Mouse (Mus musculus): ENCODE data around the gene Cyb5d2. TPM values are rescaled to one million over a fixed set of nuclear protein-coding genes. Genes with fewer than 3 reads are reported as not detected.
"Not testable (repeated sequence)": the region's sequence is repeated elsewhere in the genome, so short reads cannot be mapped to it uniquely, and the experiment has no call there.

Cyb5d2 gene
- polyA plus RNA-seq, 1 experiment from 2014 or later, result 6.7 TPM

DNA sequence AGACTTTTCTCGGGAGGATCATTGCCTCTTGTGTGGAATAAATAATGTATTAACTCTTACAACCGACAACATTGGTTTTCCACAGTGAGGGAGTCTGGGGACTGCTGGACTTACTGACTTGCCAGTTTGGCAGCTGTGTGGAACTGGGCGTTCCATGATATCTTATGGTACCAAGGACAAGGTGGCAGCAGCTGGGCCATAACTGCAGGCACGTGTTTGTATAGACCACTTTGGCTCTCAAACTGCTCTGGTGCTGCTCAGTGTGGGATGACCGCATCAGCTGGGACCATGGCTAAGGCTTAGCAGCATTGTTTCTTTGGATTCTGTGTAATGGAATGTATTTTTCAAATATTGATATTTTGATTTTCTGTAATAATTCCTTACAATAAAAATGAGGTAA is 25.1 kb downstream of the Cyb5d2 start:
- Histone ChIP-seq H3K4me1 (no peaks in the 10 kb centered on the region), H3K27ac (no peak overlapping the region), H3K9ac (no peak overlapping the region), H3K9me3 (no peaks in the 10 kb centered on the region), H3K36me3 (peaks cover 37% of the 10 kb centered on the region), H3K4me3 (no peak overlapping the region), H3K27me3 (no peaks in the 10 kb centered on the region), H3K4me2 (replicated peaks) (no peak overlapping the region)
- ATAC-seq (ENCODE audit: low FRiP score, low read depth), result no peak
- 82% methylated on average over 5 of the region's 5 CpGs for WGBS

DNA sequence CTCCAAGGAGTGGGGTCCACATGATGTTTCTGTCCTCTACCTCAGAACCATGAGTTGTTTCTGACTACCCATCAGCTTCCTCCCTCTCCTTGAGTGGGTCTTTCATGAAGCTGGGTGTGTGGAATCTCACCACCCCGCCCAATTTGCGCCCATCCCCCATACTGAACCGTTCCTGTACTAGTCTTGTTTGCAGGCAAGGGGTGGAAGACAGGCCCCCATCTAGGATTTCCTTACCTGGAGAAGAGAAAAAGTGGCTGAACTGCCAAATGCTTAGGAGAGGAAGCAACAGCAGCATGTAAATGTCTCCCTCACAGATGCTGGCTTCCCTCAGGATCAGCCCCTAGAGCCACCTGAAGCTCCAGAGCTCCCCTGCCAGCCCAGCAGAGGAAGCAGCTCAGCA is 25.6 kb downstream of the Cyb5d2 start:
- Histone ChIP-seq H3K4me2 (replicated peaks) (no peak overlapping the region), H3K27ac (no peak overlapping the region), H3K27me3 (no peaks in the 10 kb centered on the region), H3K4me1 (no peaks in the 10 kb centered on the region), H3K36me3 (peaks cover 37% of the 10 kb centered on the region), H3K9me3 (no peaks in the 10 kb centered on the region), H3K4me3 (no peak overlapping the region), H3K9ac (no peak overlapping the region)
- no peak for ATAC-seq (ENCODE audit: low FRiP score, low read depth)
- WGBS, result 86% methylated on average over 3 of the region's 3 CpGs

DNA sequence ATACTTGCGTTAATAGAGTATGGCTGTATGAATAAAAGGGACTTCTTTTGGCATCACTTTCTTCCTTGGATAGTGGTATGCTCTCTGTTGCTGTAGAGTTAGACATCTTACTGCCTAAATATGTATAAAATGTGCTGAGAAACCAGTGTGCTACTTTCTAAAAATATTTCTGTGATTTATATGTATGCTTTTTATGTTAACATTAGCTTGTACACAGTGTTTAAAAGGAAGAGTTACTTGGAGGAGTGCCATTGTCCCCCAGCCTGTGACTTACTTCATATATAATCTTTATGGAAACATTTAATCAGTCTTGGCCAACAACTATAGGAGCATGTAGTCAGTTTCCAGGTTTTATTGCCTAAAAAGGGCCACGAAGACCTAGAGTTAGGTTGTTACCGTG is 26.9 kb downstream of the Cyb5d2 start:
- WGBS, result 91% methylated on average over 3 of the region's 3 CpGs
- H3K4me1 ChIP-seq, result no peaks in the 10 kb centered on the region
- no peaks in the 10 kb centered on the region for H3K27me3 ChIP-seq
- no peak overlapping the region for H3K4me3 ChIP-seq
- H3K36me3 ChIP-seq, result peaks cover 45% of the 10 kb centered on the region
- H3K9ac ChIP-seq, result no peak overlapping the region
- no peak overlapping the region for H3K4me2 ChIP-seq (replicated peaks)
- H3K9me3 ChIP-seq, result no peaks in the 10 kb centered on the region
- no peak for ATAC-seq (ENCODE audit: low FRiP score, low read depth)
- no peak overlapping the region for H3K27ac ChIP-seq

DNA sequence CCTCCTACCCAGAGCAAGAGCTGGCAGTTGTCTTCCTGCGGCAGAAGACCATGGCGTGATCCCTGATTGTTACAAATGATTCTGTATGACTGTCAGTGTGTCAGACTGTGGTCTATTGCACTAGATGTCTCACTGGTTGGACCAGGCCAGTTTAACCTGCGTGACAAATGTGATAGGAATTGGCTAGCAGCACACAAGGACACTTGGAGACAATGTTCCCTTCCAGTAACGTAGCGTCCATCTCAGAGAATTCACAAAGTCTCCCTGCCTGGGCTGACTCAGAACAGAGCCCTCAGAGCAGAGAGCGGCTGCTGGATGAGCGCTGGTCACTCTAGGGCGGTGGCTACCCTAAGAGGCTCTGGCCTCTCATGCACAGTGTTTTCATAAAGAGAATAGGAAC is 28.2 kb downstream of the Cyb5d2 start:
- peaks cover 58% of the 10 kb centered on the region for H3K36me3 ChIP-seq
- H3K9ac ChIP-seq, result no peak overlapping the region
- H3K9me3 ChIP-seq, result no peaks in the 10 kb centered on the region
- no peak overlapping the region for H3K4me3 ChIP-seq
- H3K4me1 ChIP-seq, result no peaks in the 10 kb centered on the region
- no peaks in the 10 kb centered on the region for H3K27me3 ChIP-seq
- no peak overlapping the region for H3K27ac ChIP-seq
- WGBS, result 94% methylated on average over 8 of the region's 8 CpGs
- ATAC-seq (ENCODE audit: low FRiP score, low read depth), result no peak
- no peak overlapping the region for H3K4me2 ChIP-seq (replicated peaks)

DNA sequence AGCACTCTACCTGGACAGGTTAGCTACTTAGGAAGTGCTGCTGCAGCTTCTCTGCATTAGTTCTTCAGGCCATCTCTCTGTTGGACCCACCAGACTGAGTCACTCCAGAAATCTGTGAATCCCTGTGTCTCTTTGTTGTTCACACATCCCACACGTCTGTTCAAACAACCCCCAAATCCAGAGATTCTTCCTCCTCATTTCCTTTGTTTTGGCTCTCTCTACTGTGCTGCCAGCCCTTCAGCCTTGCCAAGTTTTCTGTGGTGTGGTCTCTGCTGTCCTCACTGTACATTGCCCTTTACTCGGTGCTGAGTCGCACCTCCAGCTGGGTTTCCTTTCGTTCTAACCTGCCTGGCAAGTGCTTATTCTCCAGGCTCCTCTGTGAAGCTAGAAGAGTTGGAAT is 31.7 kb downstream of the Cyb5d2 start:
- H3K4me1 ChIP-seq, result no peaks in the 10 kb centered on the region
- H3K27me3 ChIP-seq, result no peaks in the 10 kb centered on the region
- H3K9me3 ChIP-seq, result no peaks in the 10 kb centered on the region
- 84% methylated on average over 4 of the region's 4 CpGs for WGBS
- no peak overlapping the region for H3K9ac ChIP-seq
- no peak overlapping the region for H3K4me3 ChIP-seq
- ATAC-seq (ENCODE audit: low FRiP score, low read depth), result no peak
- peaks cover 78% of the 10 kb centered on the region for H3K36me3 ChIP-seq
- H3K4me2 ChIP-seq (replicated peaks), result no peak overlapping the region
- no peak overlapping the region for H3K27ac ChIP-seq

DNA sequence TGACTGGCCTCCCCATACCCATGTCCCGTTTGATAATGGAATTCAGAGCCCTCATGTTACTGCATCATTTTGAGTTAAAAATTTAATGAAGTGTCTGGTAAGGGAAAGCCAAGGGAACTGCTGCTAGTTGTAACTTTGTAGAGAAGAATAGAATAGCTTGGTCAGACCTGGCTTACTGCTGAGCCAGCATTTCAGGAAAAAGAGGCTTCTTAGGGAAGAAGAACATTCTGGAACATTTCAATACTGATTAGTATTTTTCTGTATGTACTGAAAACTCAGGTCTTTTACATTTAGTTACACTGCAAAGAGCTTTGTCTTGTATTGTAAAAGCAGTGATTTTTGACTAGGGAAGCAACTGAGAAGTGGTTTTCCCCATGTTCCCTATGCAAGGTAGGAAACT is 35.2 kb downstream of the Cyb5d2 start:
- no peak overlapping the region for H3K27ac ChIP-seq
- no peaks in the 10 kb centered on the region for H3K9me3 ChIP-seq
- no peaks in the 10 kb centered on the region for H3K27me3 ChIP-seq
- H3K9ac ChIP-seq, result no peak overlapping the region
- peaks cover 87% of the 10 kb centered on the region for H3K36me3 ChIP-seq
- H3K4me1 ChIP-seq, result no peaks in the 10 kb centered on the region
- H3K4me2 ChIP-seq (replicated peaks), result no peak overlapping the region
- H3K4me3 ChIP-seq, result no peak overlapping the region
- no peak for ATAC-seq (ENCODE audit: low FRiP score, low read depth)
- 92% methylated on average over 1 of the region's 1 CpGs for WGBS

DNA sequence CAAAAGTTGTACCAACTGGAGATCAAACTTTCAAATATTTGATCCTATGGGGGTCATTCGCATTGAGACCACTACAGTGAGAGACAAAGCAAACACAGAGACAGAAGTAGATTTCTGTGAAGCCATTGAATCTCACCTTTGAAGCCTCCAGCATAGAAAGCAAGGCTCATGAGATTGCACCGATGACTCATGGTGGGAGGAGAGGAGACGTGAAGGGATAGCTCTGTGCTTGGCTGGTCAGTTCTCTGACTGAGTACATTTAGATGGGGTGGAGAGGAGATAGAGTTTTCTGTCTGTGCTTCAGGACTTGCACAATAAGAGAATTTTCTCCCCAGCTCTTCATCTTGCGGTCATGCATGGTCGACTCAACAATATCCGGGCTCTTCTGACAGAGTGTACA is 36.4 kb downstream of the Cyb5d2 start:
- Histone ChIP-seq H3K9me3 (no peaks in the 10 kb centered on the region), H3K9ac (no peak overlapping the region), H3K36me3 (peaks cover 95% of the 10 kb centered on the region), H3K4me3 (no peak overlapping the region), H3K27ac (no peak overlapping the region), H3K27me3 (no peaks in the 10 kb centered on the region), H3K4me2 (replicated peaks) (no peak overlapping the region), H3K4me1 (no peaks in the 10 kb centered on the region)
- 95% methylated on average over 6 of the region's 6 CpGs for WGBS
- ATAC-seq (ENCODE audit: low FRiP score, low read depth), result no peak

DNA sequence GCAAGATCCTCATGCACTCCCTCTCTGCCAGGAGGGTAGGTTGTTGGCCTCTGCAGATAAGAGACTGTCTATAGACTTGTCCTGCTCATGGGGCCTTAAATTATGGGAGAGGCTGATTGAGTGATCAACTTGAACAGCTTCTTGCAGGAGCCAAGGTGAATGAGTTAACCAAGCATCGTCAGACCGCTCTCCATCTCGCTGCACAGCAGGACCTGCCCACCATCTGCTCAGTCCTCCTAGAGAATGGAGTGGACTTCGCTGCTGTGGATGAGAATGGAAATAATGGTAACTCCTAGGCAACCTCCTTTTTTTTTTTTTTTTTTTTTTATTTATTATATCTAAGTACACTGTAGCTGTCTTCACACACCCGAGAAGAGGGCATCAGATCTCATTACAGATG is 37.6 kb downstream of the Cyb5d2 start:
- Histone ChIP-seq H3K4me3 (no peak overlapping the region), H3K27me3 (no peaks in the 10 kb centered on the region), H3K9me3 (no peaks in the 10 kb centered on the region), H3K9ac (no peak overlapping the region), H3K36me3 (peaks cover 95% of the 10 kb centered on the region), H3K4me1 (no peaks in the 10 kb centered on the region), H3K4me2 (replicated peaks) (no peak overlapping the region), H3K27ac (no peak overlapping the region)
- no peak for ATAC-seq (ENCODE audit: low FRiP score, low read depth)
- 93% methylated on average over 5 of the region's 5 CpGs for WGBS

DNA sequence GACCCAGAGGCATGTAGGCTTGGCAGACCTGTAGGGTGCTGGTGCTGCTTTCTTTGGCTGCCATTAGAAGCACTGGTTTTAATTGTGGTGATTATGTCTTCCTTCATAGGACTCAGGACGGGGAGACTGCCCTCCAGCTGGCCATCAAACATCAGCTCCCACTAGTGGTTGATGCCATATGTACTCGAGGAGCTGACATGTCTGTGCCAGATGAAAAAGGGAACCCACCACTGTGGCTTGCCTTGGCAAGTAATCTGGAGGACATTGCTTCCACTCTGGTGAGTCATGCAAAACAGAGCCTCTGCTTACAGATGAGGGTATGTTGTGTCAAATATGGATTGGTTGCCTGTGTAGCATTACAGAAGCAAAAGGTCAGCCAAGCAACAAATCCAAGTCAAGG is 44.0 kb downstream of the Cyb5d2 start:
- no peak overlapping the region for H3K27ac ChIP-seq
- H3K36me3 ChIP-seq, result peaks cover 92% of the 10 kb centered on the region
- 31% methylated on average over 2 of the region's 2 CpGs for WGBS
- H3K4me2 ChIP-seq (replicated peaks), result no peak overlapping the region
- no peak for ATAC-seq (ENCODE audit: low FRiP score, low read depth)
- no peaks in the 10 kb centered on the region for H3K9me3 ChIP-seq
- H3K4me1 ChIP-seq, result no peaks in the 10 kb centered on the region
- H3K27me3 ChIP-seq, result no peaks in the 10 kb centered on the region
- H3K4me3 ChIP-seq, result no peak overlapping the region
- no peak overlapping the region for H3K9ac ChIP-seq

DNA sequence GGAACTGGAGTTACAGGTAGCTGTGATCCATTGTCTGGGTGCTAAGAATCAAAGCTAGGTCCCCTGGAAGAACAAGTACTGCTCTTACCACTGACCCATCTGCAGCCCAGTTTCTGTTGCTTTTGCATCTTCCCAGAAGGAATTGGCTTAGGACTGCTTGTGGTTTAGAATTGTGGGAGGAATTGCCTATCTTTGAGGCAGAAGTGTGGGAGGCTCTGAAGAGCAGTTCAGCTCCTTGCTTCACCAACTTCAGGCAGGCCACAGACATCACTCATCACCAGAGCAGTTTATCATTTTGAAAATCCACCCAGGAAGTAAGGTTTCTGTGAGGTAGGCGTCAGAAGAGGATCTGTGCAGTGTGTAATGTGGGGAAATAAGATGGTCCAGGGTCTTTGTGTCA is 56.9 kb downstream of the Cyb5d2 start:
- Histone ChIP-seq H3K9ac (no peak overlapping the region), H3K36me3 (peaks cover 73% of the 10 kb centered on the region), H3K4me1 (no peaks in the 10 kb centered on the region), H3K4me3 (no peak overlapping the region), H3K27ac (no peak overlapping the region), H3K27me3 (no peaks in the 10 kb centered on the region), H3K4me2 (replicated peaks) (no peak overlapping the region), H3K9me3 (no peaks in the 10 kb centered on the region)
- WGBS, result 86% methylated on average over 1 of the region's 1 CpGs
- ATAC-seq (ENCODE audit: low FRiP score, low read depth), result no peak

DNA sequence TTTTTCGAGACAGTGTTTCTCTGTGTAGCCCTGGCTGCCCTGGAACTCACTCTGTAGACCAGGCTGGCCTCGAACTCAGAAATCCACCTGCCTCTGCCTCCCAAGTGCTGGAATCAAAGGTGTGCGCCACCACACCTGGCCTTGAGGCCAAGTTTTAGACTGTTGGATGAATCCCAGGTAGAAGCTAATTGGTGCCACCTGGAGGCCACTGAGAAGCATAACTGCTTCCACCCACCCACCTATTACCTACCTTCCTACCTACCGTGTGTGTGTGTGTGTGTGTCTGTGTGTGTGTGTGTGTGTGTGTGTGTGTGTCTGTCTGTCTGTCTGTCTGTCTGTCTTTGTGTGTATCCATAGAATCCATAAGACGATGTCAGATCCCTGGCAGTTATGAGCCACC is 58.4 kb downstream of the Cyb5d2 start:
- peaks cover 74% of the 10 kb centered on the region for H3K36me3 ChIP-seq
- not testable (repeated sequence) for H3K9ac ChIP-seq; H3K4me1 ChIP-seq; H3K27ac ChIP-seq; ATAC-seq (ENCODE audit: low FRiP score, low read depth); H3K9me3 ChIP-seq; H3K4me3 ChIP-seq; H3K27me3 ChIP-seq; H3K4me2 ChIP-seq (replicated peaks)
- 90% methylated on average over 5 of the region's 5 CpGs for whole genome bisulfite sequencing

DNA sequence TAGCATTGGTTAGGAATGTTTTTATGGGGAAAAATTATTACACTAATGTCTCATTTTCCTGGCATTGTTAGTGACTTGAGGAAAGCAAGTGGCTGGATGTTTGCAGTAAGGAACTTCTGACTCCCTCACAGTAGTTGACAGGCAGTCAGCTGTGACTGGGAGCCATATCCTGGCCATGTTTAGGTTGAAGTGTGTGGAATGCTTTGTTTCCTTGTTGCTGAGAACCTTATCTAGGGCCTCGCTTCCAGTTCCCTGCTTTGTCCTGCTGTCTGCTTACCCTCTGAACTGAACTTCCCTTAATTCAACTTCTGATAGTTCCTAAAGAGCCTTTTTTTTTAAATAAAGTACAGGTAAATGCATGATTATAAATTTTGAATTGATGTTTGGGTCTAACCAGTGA is 59.6 kb downstream of the Cyb5d2 start:
- no peaks in the 10 kb centered on the region for H3K27me3 ChIP-seq
- no peak overlapping the region for H3K4me2 ChIP-seq (replicated peaks)
- no peaks in the 10 kb centered on the region for H3K9me3 ChIP-seq
- H3K36me3 ChIP-seq, result peaks cover 83% of the 10 kb centered on the region
- ATAC-seq (ENCODE audit: low FRiP score, low read depth), result no peak
- H3K27ac ChIP-seq, result no peak overlapping the region
- H3K4me1 ChIP-seq, result no peaks in the 10 kb centered on the region
- WGBS, result 88% methylated on average over 1 of the region's 1 CpGs
- H3K9ac ChIP-seq, result no peak overlapping the region
- H3K4me3 ChIP-seq, result no peak overlapping the region

DNA sequence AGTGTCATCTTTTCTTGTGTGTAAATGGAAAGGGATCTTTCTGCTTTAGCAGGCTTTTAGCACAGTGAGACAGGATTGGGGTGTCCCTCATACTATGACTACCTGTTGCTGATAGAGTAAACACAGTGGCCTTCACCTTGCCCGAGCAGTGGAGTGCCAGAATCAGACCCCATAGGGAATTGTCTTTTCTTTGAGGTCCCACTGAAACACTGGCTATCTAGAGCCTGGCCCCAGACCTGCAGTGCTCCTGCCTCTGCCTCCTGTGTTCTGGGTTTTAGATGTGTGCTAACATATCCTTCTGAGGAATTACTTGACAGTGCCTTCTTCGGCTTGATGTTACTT is 60.5 kb downstream of the Cyb5d2 start:
- Histone ChIP-seq H3K4me2 (replicated peaks) (no peak overlapping the region), H3K36me3 (peaks cover 85% of the 10 kb centered on the region), H3K4me1 (no peaks in the 10 kb centered on the region), H3K27me3 (no peaks in the 10 kb centered on the region), H3K4me3 (no peak overlapping the region), H3K9me3 (no peaks in the 10 kb centered on the region), H3K27ac (no peak overlapping the region), H3K9ac (no peak overlapping the region)
- WGBS, result 82% methylated on average over 2 of the region's 2 CpGs
- no peak for ATAC-seq (ENCODE audit: low FRiP score, low read depth)
